Mouse (Mus musculus) left cerebral cortex, adult 2 months (tissue): ENCODE results near the gene Gna13. TPM values are rescaled to one million over a fixed set of nuclear protein-coding genes. Genes with fewer than 3 reads are reported as not detected.
A peak's percentile ranks its signal among the peaks of the same experiment; 100 is the strongest.

ENCODE experiments used
- DNase-seq, 2 experiments: peaks; one replicate each; pipeline ENCODE4 v3.0.0; 2021 to 2022; ENCODE audit warnings: low spot score in 2 of 2, mixed read lengths in 1 of 2; ENCODE audit errors: extremely low spot score in 1 of 2
- H3K27ac ChIP-seq: fragments of 200-600 bp; 2 replicates; pipeline ENCODE4 v1.8.1; 2022
- H3K4me3 ChIP-seq: fragments of 200-600 bp; 2 replicates; pipeline ENCODE4 v1.8.1; 2022
- CTCF ChIP-seq: fragments of 200-600 bp; IDR thresholded peaks from 2 replicates; pipeline ENCODE4 v1.8.1; 2022; ENCODE audit warnings: antibody characterized with exemption, mild to moderate bottlenecking, moderate library complexity
- intact Hi-C: fragments of 180-260 bp; cut with DNase I; formaldehyde crosslinking; loops from one replicate; pipeline ENCODE4 v1.15.1; 2025
- long read RNA-seq, 2 experiments: library from polyadenylated mRNA; stranded (forward); transcript quantifications; one replicate each; pipeline ENCODE4 v2.0.0; 2021; ENCODE audit warnings: borderline mapping rate in 2 of 2
- total RNA-seq, 2 experiments: library from RNA; stranded (reverse); gene quantifications; 2 replicates each; pipeline ENCODE4 v1.2.3; 2021

The Gna13 gene
- total RNA-seq: 10 to 100 TPM; 45.0 to 47.7 TPM
- long read RNA-seq, experiment 1, full-length matches to known transcripts: 50 of 58 reads
- long read RNA-seq, experiment 1, partial matches to known transcripts: 1 of 58 reads
- long read RNA-seq, experiment 1, other reads (novel, unspliced or antisense): 7 of 58 reads
- long read RNA-seq, experiment 2, full-length matches to known transcripts: 51 of 59 reads
- long read RNA-seq, experiment 2, partial matches to known transcripts: 4 of 59 reads
- long read RNA-seq, experiment 2, other reads (novel, unspliced or antisense): 4 of 59 reads

GRCm38 (mm10) chr11:109362463-109363190 lies at the start of gene Gna13:
Gene Gna13, plus strand, starts transcription at chr11:109362831.
- Histone ChIP-seq H3K4me3 (peak within 1 kb of the TSS; percentile 81), H3K27ac (peak within 1 kb of the TSS; percentile 98)
- intact Hi-C loops: loop anchor here (2.0 to 5.0 kb wide), 3 partner anchors 62 to 440 kb away; partner anchors contain the start of genes Amz2 and Axin2
- peak; percentile 89 to 92 for DNase-seq
- TF ChIP-seq CTCF: no peak

GRCm38 (mm10) chr11:109316921-109317320 lies 45.7 kb upstream of the Gna13 start:
- peak; percentile 51 to 56 for DNase-seq
- intact Hi-C loops: loop anchor here (1.0 to 5.0 kb wide), 4 partner anchors 108 to 545 kb away; partner anchors contain the start of gene Amz2
- TF ChIP-seq CTCF: peak; percentile 75
- Histone ChIP-seq H3K4me3 (no peak overlapping the region), H3K27ac (no peak overlapping the region)

- intact Hi-C loops: loop anchor here (5.0 kb wide), 3 partner anchors 268 to 543 kb away; no protein-coding TSS in a partner anchor
- no peak overlapping the region for H3K27ac ChIP-seq
- TF ChIP-seq CTCF: no peak
- no peak overlapping the region for H3K4me3 ChIP-seq
- DNase-seq: no peak
These were observed 43.2 kb upstream of the Gna13 start for GRCm38 (mm10) chr11:109319471-109319870.

GRCm38 (mm10) chr11:109319946-109320345 lies 42.7 kb upstream of the Gna13 start:
- TF ChIP-seq CTCF: no peak
- intact Hi-C loops: loop anchor here (5.0 kb wide), 3 partner anchors 267 to 542 kb away; no protein-coding TSS in a partner anchor
- DNase-seq: no peak
- Histone ChIP-seq H3K4me3 (no peak overlapping the region), H3K27ac (peak overlapping the region; percentile 25; the same call in 1 of the 2 replicates)

- Histone ChIP-seq H3K4me3 (no peak overlapping the region), H3K27ac (peak overlapping the region; percentile 25; the same call in 1 of the 2 replicates)
- DNase-seq: peak; percentile 37 to 56
- intact Hi-C loops: no loop called here
- no peak for TF ChIP-seq CTCF
These were observed 42.2 kb upstream of the Gna13 start for GRCm38 (mm10) chr11:109320361-109320933.

- intact Hi-C loops: no loop called here
- Histone ChIP-seq H3K27ac (no peak overlapping the region), H3K4me3 (no peak overlapping the region)
- TF ChIP-seq CTCF: no peak
- DNase-seq: no peak
These were observed 36.4 kb upstream of the Gna13 start for GRCm38 (mm10) chr11:109326270-109326669.

GRCm38 (mm10) chr11:109327381-109327780 lies 35.2 kb upstream of the Gna13 start:
- intact Hi-C loops: no loop called here
- no peak for TF ChIP-seq CTCF
- Histone ChIP-seq H3K4me3 (no peak overlapping the region), H3K27ac (no peak overlapping the region)
- no peak for DNase-seq

GRCm38 (mm10) chr11:109327952-109328351 lies 34.7 kb upstream of the Gna13 start:
- Histone ChIP-seq H3K4me3 (no peak overlapping the region), H3K27ac (no peak overlapping the region)
- intact Hi-C loops: no loop called here
- no peak for DNase-seq
- TF ChIP-seq CTCF: no peak

- Histone ChIP-seq H3K27ac (no peak overlapping the region), H3K4me3 (no peak overlapping the region)
- intact Hi-C loops: no loop called here
- DNase-seq: no peak
- TF ChIP-seq CTCF: no peak
These were observed 33.3 kb upstream of the Gna13 start for GRCm38 (mm10) chr11:109329331-109329730.

GRCm38 (mm10) chr11:109330706-109331393 lies 31.8 kb upstream of the Gna13 start:
- Histone ChIP-seq H3K27ac (no peak overlapping the region), H3K4me3 (peak overlapping the region; percentile 41)
- TF ChIP-seq CTCF: no peak
- intact Hi-C loops: loop anchor here (1.0 to 5.0 kb wide), 3 partner anchors 94 to 531 kb away; partner anchors contain the start of gene Amz2
- DNase-seq: no peak

- Histone ChIP-seq H3K27ac (no peak overlapping the region), H3K4me3 (peak overlapping the region; percentile 41)
- peak; percentile 90 to 94 for DNase-seq
- intact Hi-C loops: loop anchor here (1.0 to 5.0 kb wide), 3 partner anchors 94 to 531 kb away; partner anchors contain the start of gene Amz2
- peak; percentile 91 for TF ChIP-seq CTCF
These were observed 31.2 kb upstream of the Gna13 start for GRCm38 (mm10) chr11:109331424-109331824.
